Mouse (Mus musculus) retina, postnatal 7 days (tissue): Measurements from ENCODE around the gene Gm4969.

Experiments used
- DNase-seq: peaks from one replicate; pipeline ENCODE4 v3.0.0-alpha.2; 2012; ENCODE audit warnings: low read depth, low spot score

Gene Gm4969

DNA sequence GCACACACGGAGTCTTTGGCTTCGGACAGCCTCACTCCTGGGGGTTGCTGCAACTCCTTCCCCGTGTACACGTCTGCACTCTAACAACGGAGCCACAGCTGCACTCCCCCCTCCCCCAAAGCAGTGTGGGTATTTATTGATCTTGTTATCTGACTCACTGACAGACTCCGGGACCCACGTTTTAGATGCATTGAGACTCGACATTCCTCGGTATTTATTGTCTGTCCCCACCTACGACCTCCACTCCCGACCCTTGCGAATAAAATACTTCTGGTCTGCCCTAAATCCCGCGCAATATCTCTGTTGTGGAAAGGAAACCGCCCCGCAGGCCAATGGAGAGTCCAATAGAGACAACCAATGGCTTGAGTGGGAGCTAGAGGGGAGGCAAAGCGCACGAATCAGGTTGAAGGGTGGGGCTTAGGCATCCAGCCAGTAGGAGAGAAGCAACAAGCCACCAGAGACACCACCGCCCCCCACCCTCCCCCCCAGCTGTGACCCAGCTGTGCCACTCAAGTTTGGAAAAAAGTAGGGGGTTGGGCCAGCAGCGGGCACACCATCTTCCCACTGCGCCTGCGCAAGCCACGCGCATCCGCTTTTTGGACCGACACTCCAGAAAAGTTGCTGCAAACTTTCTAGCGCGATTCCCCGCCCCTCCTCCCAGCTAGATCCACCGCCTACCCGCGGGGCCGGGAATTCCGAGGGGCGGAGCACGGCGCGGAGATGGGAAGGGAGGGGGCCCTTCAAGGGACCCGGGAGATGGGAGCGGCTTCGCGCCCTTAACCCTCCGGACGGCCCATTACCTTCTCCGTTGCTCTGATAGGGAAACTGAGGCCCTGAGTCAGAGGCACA is 24.4 kb downstream of the Gm4969 start:
- DNase-seq, result peak; percentile 67

DNA sequence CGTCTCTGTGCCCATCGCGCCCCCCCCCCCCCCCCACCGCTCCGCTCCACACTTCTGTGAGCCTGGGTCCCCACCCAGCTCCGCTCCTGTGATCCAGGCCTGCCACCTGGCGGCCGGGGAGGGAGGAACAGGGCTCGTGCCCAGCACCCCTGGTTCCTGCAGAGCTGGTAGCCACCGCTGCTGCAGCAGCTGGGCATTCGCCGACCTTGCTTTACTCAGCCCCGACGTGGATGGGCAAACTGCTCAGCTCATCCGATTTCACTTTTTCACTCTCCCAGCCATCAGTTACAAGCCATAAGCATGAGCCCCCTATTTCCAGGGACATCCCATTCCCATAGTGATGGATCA is 25.0 kb downstream of the Gm4969 start:
- peak; percentile 66 for DNase-seq

DNA sequence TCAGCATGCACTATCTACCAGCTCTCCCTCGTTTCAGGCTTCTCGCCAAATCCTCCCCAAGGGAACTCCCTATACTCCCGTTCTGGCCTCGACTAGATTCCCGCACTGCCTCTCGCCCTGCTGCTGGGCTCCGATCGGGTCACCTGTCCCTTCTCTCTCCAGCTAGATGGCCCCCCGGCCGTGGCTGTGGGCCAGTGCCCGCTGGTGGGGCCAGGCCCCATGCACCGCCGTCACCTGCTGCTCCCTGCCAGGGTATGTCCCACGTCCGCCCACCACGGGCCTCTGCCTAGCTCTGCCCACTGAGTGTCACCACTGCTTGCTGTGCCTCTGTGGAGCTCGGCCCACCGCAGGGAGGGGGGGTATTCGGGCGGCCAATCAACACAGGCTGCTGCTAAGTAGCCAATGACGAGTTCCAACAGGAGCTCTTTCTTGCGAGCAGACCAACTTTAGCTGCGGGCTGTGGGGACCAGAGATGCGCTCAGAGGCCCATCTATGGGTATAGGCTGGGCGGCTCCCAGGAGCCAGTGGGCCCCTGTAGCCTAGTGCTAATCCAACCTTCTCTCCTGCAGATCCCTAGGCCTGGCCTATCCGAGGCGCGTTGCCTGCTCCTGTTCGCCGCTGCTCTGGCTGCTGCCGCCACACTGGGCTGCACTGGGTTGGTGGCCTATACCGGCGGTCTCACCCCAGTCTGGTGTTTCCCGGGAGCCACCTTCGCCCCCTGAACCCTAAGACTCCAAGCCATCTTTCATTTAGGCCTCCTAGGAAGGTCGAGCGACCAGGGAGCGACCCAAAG is 25.6 kb downstream of the Gm4969 start:
- DNase-seq, result no peak

DNA sequence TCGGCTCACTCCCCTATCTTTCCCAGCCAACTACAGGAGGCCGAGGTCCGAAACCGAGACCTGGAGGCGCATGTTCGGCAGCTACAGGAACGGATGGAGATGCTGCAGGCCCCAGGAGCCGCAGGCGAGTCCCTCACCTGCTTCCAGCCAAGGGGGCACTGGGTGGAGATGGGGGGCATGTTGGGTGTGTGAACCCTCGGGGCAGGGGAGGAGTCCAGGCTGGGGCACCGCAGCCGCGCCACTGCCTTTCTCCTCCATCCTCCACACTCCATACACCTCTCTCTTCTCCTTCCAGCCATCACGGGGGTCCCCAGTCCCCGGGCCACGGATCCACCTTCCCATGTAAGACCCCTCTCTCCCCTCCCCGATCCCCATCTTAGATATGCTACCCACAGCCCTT is 26.3 kb downstream of the Gm4969 start:
- DNase-seq, result no peak

DNA sequence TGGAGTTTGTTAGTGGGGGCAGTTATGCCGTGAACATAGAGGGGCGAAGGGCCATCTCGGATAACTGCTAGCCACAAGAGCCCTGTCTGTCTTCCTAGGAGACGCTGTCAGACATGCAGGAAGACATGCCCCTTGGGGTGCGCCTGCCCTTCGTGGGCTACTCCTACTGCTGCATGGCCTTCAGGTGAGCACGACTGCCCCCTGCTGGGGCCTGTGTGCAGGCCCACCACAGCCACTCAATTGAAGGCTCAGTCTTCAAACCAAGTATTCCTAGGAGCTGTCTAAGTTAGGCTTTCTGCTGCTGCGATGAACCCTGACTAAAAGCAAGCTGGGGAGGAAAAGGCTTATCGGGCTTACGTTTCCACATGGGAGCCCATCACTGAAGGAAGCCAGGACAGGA is 29.4 kb downstream of the Gm4969 start:
- no peak for DNase-seq

DNA sequence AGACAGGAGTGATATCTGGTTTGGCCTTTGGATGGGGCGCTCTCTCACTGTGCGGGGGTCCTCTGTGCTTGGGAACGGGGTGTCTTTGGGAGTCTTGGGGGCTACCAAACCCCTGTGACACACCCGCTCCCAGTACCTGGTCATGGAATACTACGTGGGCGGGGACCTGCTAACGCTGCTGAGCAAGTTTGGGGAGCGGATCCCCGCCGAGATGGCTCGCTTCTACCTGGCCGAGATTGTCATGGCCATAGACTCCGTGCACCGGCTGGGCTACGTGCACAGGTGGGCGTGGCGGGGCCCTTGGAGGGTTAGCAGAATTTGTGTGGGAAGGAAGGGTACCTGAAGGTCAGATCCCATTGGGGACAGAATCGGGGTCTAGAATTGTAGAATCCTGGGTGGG is 31.4 kb downstream of the Gm4969 start:
- no peak for DNase-seq

DNA sequence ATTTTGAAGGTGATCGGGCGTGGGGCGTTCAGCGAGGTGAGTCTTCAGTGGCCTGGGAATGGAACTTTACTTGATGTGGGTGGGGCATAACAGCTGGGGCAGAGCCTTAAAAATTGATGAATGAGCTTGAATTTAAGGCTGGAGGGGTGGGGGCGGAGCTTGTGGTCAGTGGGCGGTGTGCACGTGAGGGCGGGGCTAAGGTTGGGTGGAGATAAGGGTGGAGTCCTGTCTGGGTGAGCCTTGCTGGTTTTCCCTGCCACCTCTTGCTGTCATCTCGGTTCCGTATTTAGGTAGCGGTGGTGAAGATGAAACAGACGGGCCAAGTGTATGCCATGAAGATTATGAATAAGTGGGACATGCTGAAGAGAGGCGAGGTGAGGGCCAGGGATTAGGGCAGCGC is 32.1 kb downstream of the Gm4969 start:
- DNase-seq, result no peak

DNA sequence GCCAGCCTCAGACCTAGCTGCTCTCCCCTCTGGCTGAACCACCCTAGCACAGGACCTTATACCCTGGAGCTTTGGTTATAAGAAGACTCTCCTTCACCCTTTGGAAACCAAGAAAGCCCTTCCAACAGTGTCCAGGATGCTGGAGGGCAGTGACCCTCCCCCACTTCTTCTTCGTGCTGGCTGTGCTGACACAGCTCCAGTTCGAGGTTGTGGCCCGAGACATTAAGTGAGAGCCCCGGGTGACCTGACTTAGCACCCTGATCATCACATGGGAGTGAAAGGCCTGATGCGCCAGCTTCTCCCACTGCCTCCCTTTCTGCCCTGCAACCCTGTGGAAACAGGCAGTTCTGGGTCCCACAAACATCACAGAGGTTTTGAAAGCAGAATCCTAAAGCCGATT is 32.7 kb downstream of the Gm4969 start:
- no peak for DNase-seq

DNA sequence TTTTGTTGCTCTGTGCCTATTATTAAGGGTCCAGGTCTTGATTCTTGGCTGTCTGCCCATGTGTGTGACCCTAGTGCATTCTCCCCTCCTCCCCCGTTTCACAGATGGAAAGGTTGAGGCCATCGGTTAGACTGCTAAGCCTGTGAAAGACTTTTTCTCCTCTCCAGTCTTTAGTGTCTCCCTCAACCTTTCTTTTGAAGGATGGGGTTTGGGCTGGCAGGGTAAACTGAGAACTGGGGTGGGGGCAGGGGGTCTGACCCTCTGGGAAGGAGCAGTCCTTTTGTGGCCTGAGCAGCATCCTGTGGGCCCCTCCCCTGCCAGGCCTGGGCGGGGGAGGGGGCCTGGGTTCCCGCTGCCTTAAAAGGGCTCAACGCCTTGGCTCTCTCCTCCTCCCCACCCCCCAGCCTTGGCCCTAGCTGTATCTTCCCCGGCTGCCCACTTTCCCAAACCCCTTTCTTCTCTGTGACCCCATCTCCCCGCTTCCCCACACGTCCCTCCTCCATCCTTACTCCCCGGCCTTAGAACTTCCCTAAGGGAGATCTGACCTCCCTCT is 33.2 kb downstream of the Gm4969 start:
- no peak for DNase-seq

DNA sequence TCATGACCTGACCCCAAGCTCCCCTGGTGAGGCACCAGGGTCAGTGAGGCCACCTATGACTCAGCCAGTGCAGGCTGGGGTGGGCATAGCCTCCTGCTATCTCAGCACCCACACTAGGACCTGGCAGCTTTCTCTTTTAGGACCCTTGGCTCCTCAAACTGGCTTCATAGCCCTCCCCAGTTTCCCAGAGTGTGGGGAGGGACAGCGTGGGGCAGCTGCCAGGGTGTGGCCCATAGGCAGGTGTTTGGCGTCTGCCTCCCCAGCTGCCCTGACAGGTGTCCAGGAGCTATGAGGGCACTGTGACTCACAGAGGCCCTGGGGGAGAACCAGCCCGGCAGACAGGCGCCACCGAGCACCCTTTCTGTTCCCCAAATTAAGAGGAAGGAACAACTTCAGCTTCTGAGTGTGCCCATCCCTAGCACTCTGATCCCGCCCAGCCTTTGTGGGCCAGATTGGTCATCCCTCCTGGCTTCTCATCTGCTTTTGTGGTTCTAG is 33.8 kb downstream of the Gm4969 start:
- DNase-seq, result no peak

DNA sequence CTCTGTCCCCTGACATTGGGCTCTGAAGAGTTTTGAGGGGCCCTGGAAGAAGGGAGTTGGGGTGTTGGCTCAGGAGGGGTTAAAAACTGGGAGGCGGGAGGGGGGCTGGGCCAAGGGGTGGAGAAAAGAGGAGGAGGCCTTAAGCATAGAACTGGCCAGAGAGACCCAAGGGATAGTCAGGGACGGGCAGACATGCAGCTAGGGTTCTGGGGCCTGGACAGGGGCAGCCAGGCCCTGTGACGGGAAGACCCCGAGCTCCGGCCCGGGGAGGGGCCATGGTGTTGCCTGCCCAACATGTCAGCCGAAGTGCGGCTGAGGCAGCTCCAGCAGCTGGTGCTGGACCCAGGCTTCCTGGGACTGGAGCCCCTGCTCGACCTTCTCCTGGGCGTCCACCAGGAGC is 34.5 kb downstream of the Gm4969 start, which contains the start of gene Dmpk:
Gene Dmpk, plus strand, starts transcription at position 149 of the 400 bp plus-strand sequence.
- no peak for DNase-seq

DNA sequence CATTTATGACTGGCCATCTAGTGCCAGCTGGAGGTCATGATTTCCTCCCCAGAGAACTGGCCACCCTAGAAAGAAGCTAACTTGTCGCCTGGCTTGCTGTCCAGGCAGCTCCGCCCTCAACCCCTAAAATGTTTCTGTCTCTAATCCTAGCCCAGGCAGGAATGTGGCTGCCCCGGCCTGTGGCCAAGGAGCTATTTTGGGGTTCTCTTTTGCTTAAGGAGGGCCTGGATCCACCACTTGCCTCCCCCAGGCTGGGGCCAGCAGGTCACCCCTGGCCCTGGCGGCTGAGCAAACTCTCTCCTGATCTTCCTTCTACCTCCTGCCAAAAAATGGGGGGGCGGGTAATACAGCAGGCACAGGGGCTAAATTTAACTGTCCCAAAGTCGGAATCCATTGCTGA is 35.1 kb downstream of the Gm4969 start:
- DNase-seq, result no peak

DNA sequence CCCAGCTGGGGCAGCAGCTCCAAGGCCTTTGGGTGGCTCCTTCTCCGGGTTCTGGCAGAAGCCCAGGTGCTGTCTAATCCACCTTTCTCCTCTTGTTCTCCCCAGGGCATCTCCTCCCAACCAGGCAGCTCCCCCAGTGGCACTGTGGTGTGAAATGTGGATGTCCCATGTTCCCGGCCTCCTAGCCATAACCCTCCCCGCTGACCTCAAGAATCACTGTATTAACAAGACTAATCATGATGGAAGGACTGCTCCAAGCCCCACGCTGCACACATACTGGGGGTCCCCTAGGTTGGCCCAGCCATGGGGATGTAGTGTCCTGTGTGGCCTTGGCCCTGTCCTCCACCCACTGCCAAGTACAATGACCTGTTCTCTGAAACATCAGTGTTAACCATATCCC is 36.0 kb downstream of the Gm4969 start:
- no peak for DNase-seq

DNA sequence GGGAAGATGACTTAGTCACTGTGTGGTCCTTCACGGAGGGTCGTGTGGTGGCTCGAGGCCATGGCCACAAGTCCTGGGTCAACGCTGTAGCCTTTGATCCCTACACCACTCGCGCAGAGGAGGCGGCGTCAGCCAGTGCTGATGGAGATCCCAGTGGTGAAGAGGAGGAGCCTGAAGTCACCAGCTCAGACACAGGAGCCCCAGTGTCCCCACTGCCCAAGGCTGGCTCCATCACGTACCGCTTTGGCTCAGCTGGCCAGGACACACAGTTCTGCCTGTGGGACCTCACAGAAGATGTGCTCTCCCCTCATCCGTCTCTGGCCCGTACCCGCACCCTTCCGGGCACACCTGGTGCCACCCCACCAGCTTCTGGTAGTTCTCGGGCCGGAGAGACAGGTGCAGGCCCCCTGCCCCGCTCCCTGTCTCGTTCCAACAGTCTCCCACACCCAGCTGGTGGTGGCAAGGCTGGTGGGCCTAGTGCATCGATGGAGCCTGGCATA is 37.7 kb downstream of the Gm4969 start:
- no peak for DNase-seq

DNA sequence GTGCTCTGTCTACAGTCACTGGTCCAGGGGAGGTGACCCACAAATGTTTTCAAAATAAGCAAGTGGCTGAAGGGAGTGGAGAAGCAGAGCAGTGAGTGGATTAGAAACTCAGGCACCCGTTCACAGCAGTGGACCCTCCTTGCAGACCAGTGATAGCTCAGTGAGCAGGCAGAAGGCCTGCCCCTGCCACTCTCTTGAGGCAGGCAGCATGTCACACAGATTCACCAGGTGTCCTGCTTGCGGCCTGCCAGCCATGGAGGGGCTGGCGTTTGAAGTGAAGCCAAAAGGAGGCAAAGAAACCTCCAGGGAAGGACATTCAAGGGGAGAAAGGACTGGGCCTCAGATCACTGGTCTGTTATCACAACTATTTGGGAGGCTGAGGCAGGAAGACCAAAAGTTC is 39.4 kb downstream of the Gm4969 start:
- no peak for DNase-seq

DNA sequence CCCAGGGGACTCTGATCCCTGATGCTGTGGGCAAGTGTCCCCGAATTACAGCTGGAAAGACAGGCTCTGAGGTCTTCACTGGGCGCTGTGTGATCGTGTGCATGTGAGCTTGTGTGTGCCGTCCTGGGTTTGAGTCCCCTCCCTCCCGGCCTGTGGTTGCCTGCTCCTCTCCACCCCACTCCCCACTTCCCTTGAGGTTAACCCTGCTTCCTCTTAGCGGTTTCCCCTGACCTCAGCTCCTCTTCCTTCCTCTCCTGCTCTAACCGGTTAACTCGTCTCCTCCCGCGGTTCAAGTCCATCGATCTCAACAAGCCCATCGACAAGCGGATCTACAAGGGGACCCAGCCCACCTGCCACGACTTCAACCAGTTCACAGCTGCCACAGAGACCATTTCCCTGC is 40.4 kb downstream of the Gm4969 start:
- DNase-seq, result no peak

DNA sequence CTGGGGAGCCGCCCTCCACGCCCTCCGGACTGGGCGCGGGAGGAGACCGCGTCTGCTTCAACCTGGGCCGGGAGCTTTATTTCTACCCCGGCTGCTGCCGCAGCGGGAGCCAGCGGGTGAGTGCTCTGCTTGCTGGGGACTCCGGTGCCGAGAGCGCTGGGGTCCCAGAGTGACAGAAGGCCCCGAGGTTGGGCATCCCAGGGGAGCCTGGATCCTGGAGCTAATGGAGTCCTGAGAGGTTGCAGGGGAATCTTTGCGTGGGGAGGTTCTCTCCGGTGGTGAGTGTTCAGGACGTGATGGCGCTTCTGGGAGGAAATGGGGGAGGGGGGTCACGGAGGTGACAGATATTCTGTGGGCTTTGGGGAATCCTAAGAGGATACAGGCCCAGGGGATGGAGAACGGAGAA is 41.6 kb downstream of the Gm4969 start:
- DNase-seq, result no peak

DNA sequence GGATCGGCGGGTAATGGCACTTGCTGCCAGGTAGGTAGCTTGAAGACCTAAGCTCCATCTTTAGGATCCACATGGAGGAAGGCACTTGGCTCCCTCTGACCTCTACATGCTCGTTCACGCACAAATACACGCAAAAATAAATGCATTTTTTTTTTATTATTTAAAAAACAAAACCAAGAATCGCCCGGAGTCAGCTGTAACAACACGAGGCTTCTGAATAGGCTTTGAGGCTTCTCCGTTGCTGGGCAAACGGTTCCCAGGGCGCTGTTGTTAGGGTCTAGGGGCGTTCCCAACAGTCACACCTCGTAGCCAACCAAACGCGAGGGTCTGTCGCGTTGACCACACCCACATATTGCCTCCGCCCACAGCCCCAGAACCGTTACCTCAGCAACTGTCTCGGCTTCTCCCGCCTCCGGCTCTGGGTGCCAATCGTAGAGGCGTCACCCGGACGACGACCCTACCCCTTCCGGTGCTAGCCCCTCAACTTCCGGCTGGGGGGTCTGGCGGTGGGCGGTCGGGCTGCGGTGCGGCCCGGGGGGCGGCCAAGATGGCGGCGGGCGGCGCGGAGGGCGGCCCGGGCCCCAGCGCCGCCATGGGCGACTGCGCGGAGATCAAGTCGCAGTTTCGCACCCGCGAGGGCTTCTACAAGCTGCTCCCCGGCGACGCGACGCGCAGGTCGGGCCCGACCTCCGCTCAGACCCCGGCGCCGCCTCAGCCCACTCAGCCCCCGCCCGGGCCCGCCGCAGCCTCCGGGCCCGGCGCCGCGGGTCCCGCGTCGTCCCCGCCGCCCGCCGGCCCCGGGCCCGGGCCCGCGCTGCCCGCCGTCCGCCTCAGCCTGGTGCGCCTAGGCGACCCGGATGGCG is 42.2 kb downstream of the Gm4969 start, which contains the start of gene Dmwd:
Gene Dmwd, plus strand, starts transcription at position 505 of the 863 bp plus-strand sequence.
- peak; percentile 95 for DNase-seq

DNA sequence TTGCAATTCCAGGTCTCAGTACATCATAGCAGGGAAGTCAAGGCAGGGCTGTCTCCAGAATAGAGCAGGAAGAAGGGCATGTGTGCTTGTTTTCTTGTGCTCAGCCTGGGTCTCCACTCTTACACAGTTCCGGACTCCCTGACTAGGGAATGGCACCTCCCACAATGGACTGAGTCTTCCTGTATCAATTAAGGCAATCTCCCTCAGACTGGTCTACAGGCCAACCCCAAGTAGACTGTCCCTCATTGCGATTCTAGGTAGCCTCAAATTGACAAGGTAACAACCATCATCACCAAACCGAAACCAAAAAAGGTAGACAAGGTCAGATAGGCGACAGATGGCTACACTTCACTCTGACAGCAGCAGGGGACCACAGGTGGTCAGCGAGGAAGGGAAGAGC is 42.9 kb downstream of the Gm4969 start:
- no peak for DNase-seq

DNA sequence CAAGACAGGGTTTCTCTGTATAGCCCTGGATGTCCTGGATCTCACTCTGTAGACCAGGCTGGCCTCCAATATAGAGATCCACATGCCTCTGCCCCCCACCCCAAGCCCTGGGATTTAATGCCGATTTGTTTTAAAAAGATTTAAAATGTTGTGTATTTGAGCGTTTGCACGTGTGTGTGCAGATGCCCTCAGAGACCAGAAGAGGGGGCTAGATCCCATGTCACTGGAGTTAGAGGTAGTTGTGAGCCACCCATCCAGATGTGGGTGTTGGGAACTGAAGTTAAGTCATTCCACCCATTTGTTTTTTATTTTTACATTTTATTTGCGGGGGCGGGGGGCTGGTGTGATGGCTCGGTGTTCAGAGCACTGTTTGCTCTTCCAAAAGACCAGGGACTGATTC is 43.7 kb downstream of the Gm4969 start:
- no peak for DNase-seq

DNA sequence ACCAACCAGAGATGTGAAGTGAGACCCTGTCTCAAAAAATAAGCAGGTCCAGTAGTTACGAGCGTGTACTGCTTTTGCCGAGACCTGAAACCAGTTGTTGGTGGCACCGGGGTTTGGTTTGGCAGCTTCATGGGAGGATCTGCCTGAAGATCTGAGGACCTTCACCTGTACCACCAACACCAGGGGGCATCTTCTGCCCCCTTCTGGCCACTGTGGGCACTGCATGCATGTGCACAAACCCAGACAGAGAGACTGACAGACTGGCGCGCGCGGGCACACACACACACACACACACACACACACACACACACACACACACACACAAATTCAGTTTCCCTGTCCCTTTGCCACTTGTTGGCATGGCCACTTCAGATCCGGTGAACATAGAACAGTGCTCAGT is 44.7 kb downstream of the Gm4969 start:
- no peak for DNase-seq
